ENCODE assay signal across 33 mouse cellular contexts in the genomic region with DNA sequence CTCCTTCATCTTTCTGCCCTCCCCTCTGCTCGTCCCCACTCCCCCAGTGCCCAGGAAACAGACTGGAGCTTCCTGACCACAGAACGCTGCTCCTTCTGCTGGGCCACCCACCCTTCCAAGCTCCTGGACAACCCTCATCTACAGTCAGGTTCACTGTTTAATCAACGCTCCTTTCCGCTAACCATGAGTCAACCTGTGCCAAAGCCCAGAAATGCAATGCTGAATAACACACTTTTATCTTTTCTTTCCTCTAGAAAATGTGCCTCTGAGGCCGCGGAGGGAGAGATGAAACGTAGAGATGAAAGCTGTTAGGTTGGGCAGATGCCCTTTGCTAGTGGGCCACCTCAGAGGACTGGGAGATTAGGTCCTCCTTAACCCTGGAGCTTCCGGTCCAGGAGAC. TPM values are rescaled to one million over a fixed set of nuclear protein-coding genes. Genes with fewer than 3 reads are reported as not detected.
DNase-seq lines count a peak whose midpoint lies in the region; ATAC-seq and TF ChIP-seq lines count a peak whose summit lies in the region.
"Had no signal": no experiment of that assay in that cellular context is flagged by ENCODE, and none has a peak within 500 bp of the region (broad histone marks: within the 10 kb centered on the region; RNA-seq: fewer than 3 reads in every experiment).

No protein-coding gene starts in this region.

- 27% methylated on average over 8 of the region's 8 CpGs for whole genome bisulfite sequencing in liver, embryonic 14.5 days (ENCODE audit: insufficient replicate concordance)
- 89% methylated on average over 8 of the region's 8 CpGs for WGBS in hindbrain, embryonic 13.5 days

- H3K27me3 ChIP-seq in megakaryocyte, embryonic 14.5 days (replicated peaks): no peaks in the 10 kb centered on the region
- H3K27me3 ChIP-seq in liver, embryonic 14.5 days (ENCODE audit: control insufficient read depth, insufficient read depth, low read length): no peaks in the 10 kb centered on the region
- H3K27me3 ChIP-seq in hindbrain, embryonic 13.5 days: peaks cover 21% of the 10 kb centered on the region
- H3K27me3 ChIP-seq: CH12.LX; embryonic facial prominence, embryonic 15.5 days; heart, embryonic 12.5 days had no signal

- TF ChIP-seq EP300 in liver, embryonic 14.5 days (IDR thresholded peaks at IDR 0.05; ENCODE audit: low read depth): no peak

- H3K27ac ChIP-seq in liver, embryonic 14.5 days: peak overlapping the region; percentile 9
- no peak overlapping the region for H3K27ac ChIP-seq in hindbrain, embryonic 13.5 days
- H3K27ac ChIP-seq: embryonic facial prominence, embryonic 10.5 days; embryonic facial prominence, embryonic 15.5 days; gastrocnemius, adult 2 months; heart, adult 2 months; hindbrain, embryonic 14.5 days; kidney, postnatal 0 days; midbrain, embryonic 15.5 days; neural tube, embryonic 12.5 days; stomach, postnatal 0 days had no signal

- H3K4me2 ChIP-seq in liver, embryonic 14.5 days (ENCODE audit: low read depth): peak overlapping the region; percentile 94
- no peak overlapping the region for H3K4me2 ChIP-seq in hindbrain, embryonic 13.5 days
- H3K4me2 ChIP-seq: embryonic facial prominence, embryonic 15.5 days; heart, embryonic 12.5 days; hindbrain, embryonic 14.5 days; lung, embryonic 14.5 days; midbrain, embryonic 15.5 days; neural tube, embryonic 12.5 days had no signal

- H3K36me3 ChIP-seq in megakaryocyte, embryonic 14.5 days (replicated peaks; ENCODE audit: low read length): peaks cover 60% of the 10 kb centered on the region
- H3K36me3 ChIP-seq in liver, embryonic 14.5 days (replicated peaks; ENCODE audit: control insufficient read depth, insufficient read depth, low read depth): no peaks in the 10 kb centered on the region
- no peaks in the 10 kb centered on the region for H3K36me3 ChIP-seq in hindbrain, embryonic 13.5 days
- H3K36me3 ChIP-seq: embryonic facial prominence, embryonic 10.5 days; embryonic facial prominence, embryonic 15.5 days; heart, embryonic 12.5 days; midbrain, embryonic 15.5 days; neural tube, embryonic 12.5 days had no signal

- no peak for TF ChIP-seq CTCF in liver, embryonic 14.5 days (IDR thresholded peaks at IDR 0.05; ENCODE audit: low read depth)

- no peak for ATAC-seq in megakaryocyte, adult 5-6 weeks (ENCODE audit: poor library complexity, severe bottlenecking)
- ATAC-seq in liver, embryonic 14.5 days (ENCODE audit: insufficient read depth): peak; percentile 31; the same call in 1 of the 2 replicates
- ATAC-seq in megakaryocyte-erythroid progenitor cell, adult 5-6 weeks (replicated peaks; ENCODE audit: low FRiP score, low TSS enrichment, poor library complexity, severe bottlenecking): peak; percentile 48
- ATAC-seq in hindbrain, embryonic 13.5 days (ENCODE audit: low FRiP score): no peak
- ATAC-seq: forebrain, embryonic 14.5 days; midbrain, embryonic 15.5 days had no signal

- peak overlapping the region; percentile 57 for H3K9ac ChIP-seq in liver, embryonic 14.5 days (replicated peaks)
- no peak overlapping the region for H3K9ac ChIP-seq in hindbrain, embryonic 13.5 days
- H3K9ac ChIP-seq: embryonic facial prominence, embryonic 15.5 days; heart, embryonic 12.5 days; hindbrain, embryonic 14.5 days; lung, embryonic 14.5 days; midbrain, embryonic 15.5 days; neural tube, embryonic 12.5 days had no signal

- peak overlapping the region; percentile 96 for H3K4me3 ChIP-seq in megakaryocyte, embryonic 14.5 days (replicated peaks)
- H3K4me3 ChIP-seq in liver, embryonic 14.5 days (ENCODE audit: insufficient read depth in 1 of 2, low read depth in 2 of 2, low read length in 2 of 2): peak overlapping the region in 1 of 2 experiments; percentile 19; a peak in 3 of 4 replicates
- H3K4me3 ChIP-seq in hindbrain, embryonic 13.5 days: no peak overlapping the region
- H3K4me3 ChIP-seq: embryonic facial prominence, embryonic 10.5 days; embryonic facial prominence, embryonic 15.5 days; gastrocnemius, adult 2 months; heart, adult 2 months; heart, embryonic 12.5 days; midbrain, embryonic 15.5 days; myocyte; neural tube, embryonic 12.5 days had no signal

- peak; percentile 66 for DNase-seq in induced T-regulatory cell, adult 2 months (ENCODE audit: low read depth)
- no peak for DNase-seq in liver, embryonic 14.5 days (ENCODE audit: low read depth in 3 of 3, low spot score in 3 of 3)
- no peak for DNase-seq in cerebellum, postnatal 25 days
- no peak for DNase-seq in adrenal gland, adult 18-20 months (ENCODE audit: low spot score in 2 of 2)
- DNase-seq: adrenal gland, postnatal 25 days; cerebellum, adult 18-20 months; cerebellum, postnatal 10 days; gastrocnemius, adult 2 months; heart, adult 2 months; heart, postnatal 4 days; kidney, adult 8-10 months; kidney, postnatal 4 days; left cerebral cortex, postnatal 4 days; lung, embryonic 14.5 days; lung, postnatal 14 days; right cerebral cortex, postnatal 4 days; thymus, adult 18-20 months; thymus, postnatal 25 days had no signal

- peaks cover 77% of the 10 kb centered on the region for H3K4me1 ChIP-seq in megakaryocyte, embryonic 14.5 days
- peaks cover 14 to 25% of the 10 kb centered on the region in 2 experiments for H3K4me1 ChIP-seq in liver, embryonic 14.5 days (replicated peaks; ENCODE audit: control insufficient read depth in 2 of 2, insufficient read depth in 2 of 2, low read length in 1 of 2)
- peaks cover 8% of the 10 kb centered on the region; the same call in 1 of the 2 replicates for H3K4me1 ChIP-seq in hindbrain, embryonic 13.5 days (replicated peaks)
- H3K4me1 ChIP-seq: embryonic facial prominence, embryonic 15.5 days; neural tube, embryonic 12.5 days had no signal

- H3K9me3 ChIP-seq in megakaryocyte, embryonic 14.5 days: peaks cover 3% of the 10 kb centered on the region; the same call in 1 of the 2 replicates
- no peaks in the 10 kb centered on the region for H3K9me3 ChIP-seq in liver, embryonic 14.5 days (ENCODE audit: control insufficient read depth, low read length)
- no peaks in the 10 kb centered on the region for H3K9me3 ChIP-seq in hindbrain, embryonic 13.5 days
- H3K9me3 ChIP-seq: embryonic facial prominence, embryonic 10.5 days; embryonic facial prominence, embryonic 15.5 days; heart, embryonic 12.5 days; midbrain, embryonic 15.5 days; neural tube, embryonic 12.5 days had no signal

RNA-seq across cellular contexts. Expression of gene Stx11, which starts 2.6 kb away (rescaled TPM):
- 35.2 and 81.5 TPM in 2 replicates for polyA plus RNA-seq in megakaryocyte, embryonic 14.5 days (2012; ENCODE audit: insufficient read depth, low replicate concordance)
- total RNA-seq in megakaryocyte, adult 5-6 weeks (2015): 41.9 and 44.6 TPM in 2 replicates
- total RNA-seq in megakaryocyte, adult 5-6 weeks (2017): 36.0 and 46.8 TPM in 2 replicates
- polyA plus RNA-seq in liver, embryonic 14.5 days (2012; rRNA removed): 5.7 and 6.1 TPM in 2 replicates
- 12.3 and 13.1 TPM in 2 replicates for polyA plus RNA-seq in liver, embryonic 14.5 days (2014; fragmentation: Nextera tagmentation; extraction: Ambion mirVana)
- total RNA-seq in megakaryocyte-erythroid progenitor cell, adult 5-6 weeks (2014; fragmentation: Nextera tagmentation): 16.8 and 18.1 TPM in 2 replicates
- total RNA-seq in megakaryocyte-erythroid progenitor cell, adult 5-6 weeks (2017): 13.3 and 14.6 TPM in 2 replicates
- 1.2 and 1.3 TPM in 2 replicates for polyA plus RNA-seq in hindbrain, embryonic 13.5 days (2015; fragmentation: Nextera tagmentation; extraction: Ambion mirVana)
- 10 to 100 TPM in 1 of 2 experiments, 1 to 10 TPM in 1; 6.5 to 11.0 TPM for total RNA-seq in adrenal gland, adult 18-20 months (2021)

RNA-seq across cellular contexts. Expression of gene Sf3b5, which starts 43.6 kb away (rescaled TPM):
- polyA plus RNA-seq in megakaryocyte, embryonic 14.5 days (2012; ENCODE audit: insufficient read depth, low replicate concordance): 87.2 and 216 TPM in 2 replicates
- 14.0 and 17.0 TPM in 2 replicates for total RNA-seq in megakaryocyte, adult 5-6 weeks (2015)
- 15.4 and 15.8 TPM in 2 replicates for total RNA-seq in megakaryocyte, adult 5-6 weeks (2017)
- 22.5 and 27.8 TPM in 2 replicates for polyA plus RNA-seq in liver, embryonic 14.5 days (2012; rRNA removed)
- 23.1 and 24.9 TPM in 2 replicates for polyA plus RNA-seq in liver, embryonic 14.5 days (2014; fragmentation: Nextera tagmentation; extraction: Ambion mirVana)
- 20.3 and 28.6 TPM in 2 replicates for total RNA-seq in megakaryocyte-erythroid progenitor cell, adult 5-6 weeks (2014; fragmentation: Nextera tagmentation)
- total RNA-seq in megakaryocyte-erythroid progenitor cell, adult 5-6 weeks (2017): 20.3 and 23.7 TPM in 2 replicates
- 26.0 and 27.1 TPM in 2 replicates for polyA plus RNA-seq in hindbrain, embryonic 13.5 days (2015; fragmentation: Nextera tagmentation; extraction: Ambion mirVana)
- 10 to 100 TPM; 10.6 to 12.5 TPM for total RNA-seq in adrenal gland, adult 18-20 months (2021)

Comparison
In these comparisons a context has a peak if more than half of its experiments do, and no peak if none do; other contexts are left out.
1. ATAC-seq: peak in liver, embryonic 14.5 days (single experiment) and megakaryocyte-erythroid progenitor cell, adult 5-6 weeks (single experiment); none in megakaryocyte, adult 5-6 weeks (single experiment) and hindbrain, embryonic 13.5 days (single experiment).